Mouse (Mus musculus): ENCODE measurements around the gene Lclat1. TPM values are rescaled to one million over a fixed set of nuclear protein-coding genes. Genes with fewer than 3 reads are reported as not detected.

Gene Lclat1
- 10.8 TPM for polyA plus RNA-seq (2014; fragmentation: Illumina TruSeq; extraction: RNeasy Lipid Tissue Mini Kit (QIAGEN cat#74804); ENCODE audit: insufficient read depth, low read depth, low replicate concordance)

GRCm38 (mm10) chr17:73107158-73108157, at the start of gene Lclat1:
Lclat1 (plus strand) TSS chr17:73107985.

Other genes starting within 250 kb of the Lclat1 start
- 118 TPM for gene Lbh, start 189.7 kb upstream of the Lclat1 start, polyA plus RNA-seq (2014; fragmentation: Illumina TruSeq; extraction: RNeasy Lipid Tissue Mini Kit (QIAGEN cat#74804); ENCODE audit: insufficient read depth, low read depth, low replicate concordance)

Data from lung, adult 10 weeks (tissue).